Mouse (Mus musculus) lung, postnatal 0 days (tissue): Measurements from ENCODE around the gene Mta1.

Experiments
- CTCF ChIP-seq: IDR thresholded peaks from 2 replicates; pipeline ENCODE4 v1.5.1; 2016; ENCODE audit warnings: antibody characterized with exemption, mild to moderate bottlenecking
- EP300 ChIP-seq: IDR thresholded peaks from 2 replicates; pipeline ENCODE4 v1.6.1; 2016; ENCODE audit warnings: antibody characterized with exemption, mild to moderate bottlenecking, control low read depth

GRCm38 (mm10) chr12:113151046-113151445 is 53.0 kb downstream of the Mta1 start:
- TF ChIP-seq CTCF (no peak), EP300 (no peak)
